Mouse (Mus musculus) urinary bladder, adult 18-20 months (tissue): ENCODE measurements around the gene Evpl.
A peak's percentile ranks its signal among the peaks of the same experiment; 100 is the strongest.

ENCODE experiments used
- DNase-seq, 2 experiments: peaks; one replicate each; pipeline ENCODE4 v3.0.0; 2022; ENCODE audit warnings: low spot score in 2 of 2, mixed read lengths in 2 of 2

The Evpl gene

DNA sequence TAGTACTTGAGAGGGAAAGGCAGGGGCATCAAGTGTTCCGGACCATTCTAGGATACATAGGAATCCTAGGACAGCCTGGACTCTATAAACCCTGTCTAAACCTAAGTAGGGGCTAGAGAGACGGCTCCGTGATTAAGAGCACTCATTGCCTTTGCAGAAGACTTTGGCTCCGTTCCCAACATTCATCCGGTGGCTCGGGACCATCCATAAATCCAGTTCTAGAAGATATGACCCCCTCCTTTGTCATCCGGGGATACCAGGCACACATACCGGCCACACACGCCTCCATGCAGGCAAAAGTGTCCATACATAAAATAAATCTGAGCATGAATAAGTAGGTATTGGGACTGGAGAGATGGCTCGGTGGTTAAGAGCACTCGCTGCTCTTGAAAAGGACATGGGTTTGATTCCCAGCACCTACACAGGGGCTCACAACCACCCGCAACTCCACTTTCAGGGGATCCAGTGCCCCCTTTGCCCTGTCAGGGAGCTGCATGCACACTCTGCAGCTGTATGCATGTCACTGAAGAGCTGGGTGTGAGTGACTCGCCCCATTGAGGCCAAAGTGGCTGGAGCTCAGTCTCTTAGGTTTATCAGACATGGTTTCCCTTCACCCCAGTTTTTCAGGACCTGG is 23.9 kb downstream of the Evpl start:
- no peak for DNase-seq

DNA sequence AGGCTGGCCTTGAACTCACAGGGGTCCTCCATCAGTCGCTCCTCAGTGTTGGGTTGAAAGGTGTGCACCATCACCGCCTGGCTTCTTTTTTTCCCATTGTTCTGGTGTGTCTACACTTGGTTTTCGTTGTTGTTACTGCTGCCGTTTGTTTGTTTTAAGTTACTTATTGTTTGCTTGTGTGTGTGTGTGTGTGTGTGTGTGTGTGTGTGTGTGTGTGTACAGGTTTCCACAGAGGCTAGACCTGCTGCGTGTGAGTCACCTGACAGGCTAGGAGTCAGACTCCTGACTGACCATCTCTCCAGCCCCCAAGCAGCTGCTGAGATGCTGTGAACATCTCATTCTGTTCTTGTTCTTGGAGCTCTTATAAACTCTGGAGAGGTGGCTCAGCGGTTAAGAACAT is 25.0 kb downstream of the Evpl start:
- no peak for DNase-seq

DNA sequence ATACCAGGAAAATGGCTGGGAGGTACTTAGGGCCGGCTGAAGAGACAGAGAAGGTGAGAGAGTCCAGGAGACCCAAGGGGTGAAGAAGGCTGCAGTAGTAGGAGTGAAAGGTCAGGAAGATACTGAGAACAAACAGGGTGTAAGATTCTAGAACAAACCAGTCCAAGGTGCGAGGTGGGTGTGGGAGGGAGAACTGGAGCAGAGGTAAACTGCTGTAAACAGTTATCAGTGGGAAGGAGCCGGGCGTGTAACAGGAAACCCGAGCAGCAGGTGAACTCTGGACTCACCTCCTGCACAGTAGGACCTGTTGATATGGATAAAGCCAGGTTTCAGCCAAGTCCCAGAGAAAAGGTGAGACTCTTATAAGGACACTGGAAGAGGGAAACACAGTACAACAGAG is 27.2 kb downstream of the Evpl start:
- DNase-seq = no peak

DNA sequence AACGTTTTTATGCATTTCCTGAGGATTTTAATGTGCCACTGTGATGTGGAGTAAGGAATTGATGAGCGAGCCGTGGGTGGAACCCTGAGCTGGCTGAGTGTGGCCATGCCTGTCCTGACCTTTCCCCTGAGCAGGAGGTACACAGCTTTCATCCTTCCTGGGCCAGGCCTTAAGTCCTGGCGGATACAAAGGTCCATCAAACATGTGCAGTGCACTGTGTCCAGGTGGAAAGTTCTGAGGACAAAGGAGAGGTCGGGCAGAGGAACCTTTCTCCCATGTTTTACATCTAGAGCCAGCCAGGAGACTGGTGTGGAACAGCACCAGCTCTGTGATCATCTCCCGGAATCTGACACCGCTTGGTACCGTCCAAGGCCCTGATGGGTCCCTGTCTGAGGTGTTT is 28.6 kb downstream of the Evpl start:
- DNase-seq = no peak

DNA sequence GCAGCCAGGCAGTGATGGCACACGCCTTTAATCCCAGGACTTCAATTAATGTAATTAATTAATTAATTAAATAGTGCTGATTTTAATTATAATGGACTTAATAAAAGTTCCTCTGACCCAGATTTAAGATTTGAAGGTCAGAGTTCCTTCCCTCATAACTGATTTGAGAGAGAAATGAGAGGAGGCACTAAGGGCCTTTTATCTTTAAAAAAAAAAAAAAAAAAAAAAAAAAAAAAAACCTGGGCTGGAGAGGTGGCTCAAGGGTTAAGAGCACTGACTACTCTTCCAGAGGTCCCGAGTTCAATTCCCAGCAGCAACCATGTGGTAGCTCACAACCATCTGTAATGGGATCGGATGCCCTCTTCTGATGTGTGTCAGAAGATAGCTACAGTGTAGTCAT is 29.2 kb downstream of the Evpl start:
- DNase-seq = no peak

DNA sequence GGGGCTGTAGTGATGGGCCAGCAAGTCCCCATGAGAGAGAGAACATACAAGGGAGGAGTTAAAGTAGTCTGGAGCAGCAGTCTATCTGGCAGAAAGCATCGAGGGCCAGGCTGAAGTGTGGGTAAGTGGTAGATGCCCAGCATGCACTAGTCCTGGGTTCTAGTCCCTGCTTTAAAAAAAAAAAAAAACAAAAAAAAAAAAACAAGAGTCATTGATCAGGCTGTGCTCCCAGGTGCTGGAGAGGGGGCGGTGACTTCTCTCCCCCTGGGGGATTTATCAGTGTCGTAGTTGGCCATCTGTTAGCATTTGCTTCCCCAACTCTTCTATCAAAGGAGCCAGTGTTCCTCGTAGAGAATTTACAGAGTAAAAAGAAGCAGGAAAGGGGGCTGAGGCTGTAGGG is 31.2 kb downstream of the Evpl start:
- DNase-seq = no peak

DNA sequence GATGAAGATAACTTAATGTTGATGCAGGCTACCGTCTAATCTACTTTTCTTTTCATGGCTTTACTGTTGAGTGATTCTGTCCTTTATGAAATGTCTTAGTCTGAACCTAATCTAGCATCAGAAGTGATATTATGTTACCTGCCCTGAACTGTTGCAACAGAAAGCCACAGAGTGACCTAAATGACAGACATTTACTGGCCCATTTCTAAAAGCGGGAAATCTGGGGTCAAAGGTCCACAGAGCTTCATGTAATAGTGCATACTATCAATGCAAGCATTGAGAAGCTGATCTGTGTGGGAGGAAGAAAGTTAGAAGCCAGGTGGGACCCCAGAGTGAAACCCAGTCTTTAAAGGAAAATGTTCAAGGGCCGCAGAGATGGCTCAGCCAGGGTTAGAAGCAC is 34.7 kb downstream of the Evpl start:
- DNase-seq = no peak

DNA sequence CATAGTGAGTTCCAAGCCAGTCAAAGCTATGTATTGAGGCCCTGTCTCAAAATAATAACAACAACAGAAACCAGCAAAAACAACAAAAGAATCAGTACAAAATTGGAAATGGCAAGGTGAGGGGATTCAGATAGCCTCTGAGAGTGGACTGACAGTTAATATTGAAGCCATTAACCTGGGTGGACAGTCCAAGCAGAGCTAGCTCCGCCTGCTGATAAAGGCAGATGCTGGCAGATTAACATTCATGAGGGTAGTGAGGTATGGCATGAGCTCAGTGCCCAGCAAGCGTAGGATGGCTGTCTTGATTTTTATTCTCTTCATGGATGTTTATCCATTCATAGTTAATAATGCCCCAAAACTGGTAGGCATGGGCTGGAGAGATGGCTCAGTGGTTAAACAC is 36.7 kb downstream of the Evpl start:
- DNase-seq = no peak

DNA sequence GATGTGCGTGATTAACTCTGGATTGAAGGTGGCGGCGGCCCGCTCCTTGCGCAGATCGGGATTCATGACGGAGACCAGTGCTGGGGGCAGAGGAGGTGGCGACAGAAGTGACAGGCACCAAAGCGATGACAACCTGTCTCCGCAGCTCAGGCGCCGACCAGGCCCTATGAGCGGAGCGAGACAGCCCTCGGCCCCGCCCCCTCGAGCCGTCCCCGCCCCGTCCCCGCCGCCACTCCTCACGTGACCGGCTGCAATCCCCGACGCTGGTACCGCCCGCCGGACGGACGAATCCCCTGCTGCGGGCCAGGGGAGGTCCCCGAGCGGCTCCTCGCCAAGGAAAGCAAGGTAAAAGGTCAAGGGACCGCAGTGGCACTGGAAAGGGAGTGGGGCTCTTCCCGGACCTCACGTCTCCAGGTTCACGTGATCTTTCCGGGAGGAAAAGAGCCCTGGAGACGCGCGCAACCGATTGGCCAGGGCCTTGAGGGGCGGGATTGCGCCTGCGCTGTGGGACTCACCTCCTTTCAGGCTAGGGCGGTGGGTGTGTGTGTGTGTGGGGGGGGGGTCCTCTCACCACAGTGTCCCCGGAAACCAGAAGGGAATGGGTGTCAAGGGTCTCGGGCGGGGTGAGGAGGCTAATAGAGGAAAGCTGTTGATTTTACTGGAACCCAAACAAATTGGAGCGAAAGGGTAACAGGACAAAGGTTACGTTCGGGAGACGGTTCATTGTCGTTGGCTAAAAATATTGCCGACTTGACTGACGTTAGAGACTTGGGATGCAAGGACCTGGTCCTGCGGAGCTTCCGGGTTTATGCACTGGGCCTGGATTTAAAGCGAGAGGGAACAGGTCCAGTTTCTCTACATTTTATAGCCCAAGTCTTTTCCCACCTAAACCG is 39.0 kb downstream of the Evpl start, which contains the start of the genes Ten1 and Acox1:
TSS of gene Ten1 (plus strand) at position 217 of the 893 bp plus-strand sequence.
TSS of gene Acox1 (minus strand) at position 407 of the 893 bp plus-strand sequence.
- peak; percentile 95 to 96 for DNase-seq

DNA sequence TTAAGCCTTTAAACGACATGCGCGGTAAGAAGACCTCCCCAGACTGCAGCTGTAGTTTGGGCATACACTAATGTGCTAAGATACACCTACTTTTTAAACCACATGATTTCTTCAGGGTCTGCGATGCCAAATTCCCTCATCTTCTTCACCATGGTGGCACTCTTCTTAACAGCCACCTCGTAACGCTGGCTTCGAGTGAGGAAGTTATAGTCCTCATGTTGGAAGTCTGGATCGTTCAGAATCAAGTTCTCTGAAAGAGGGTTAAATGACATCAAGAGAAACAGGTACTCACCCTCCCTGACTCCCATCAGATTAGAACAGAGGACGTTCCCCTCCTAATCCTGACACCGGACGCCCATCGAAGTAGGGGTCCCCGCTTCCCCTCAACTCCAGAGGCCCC is 39.7 kb downstream of the Evpl start:
- DNase-seq = no peak

DNA sequence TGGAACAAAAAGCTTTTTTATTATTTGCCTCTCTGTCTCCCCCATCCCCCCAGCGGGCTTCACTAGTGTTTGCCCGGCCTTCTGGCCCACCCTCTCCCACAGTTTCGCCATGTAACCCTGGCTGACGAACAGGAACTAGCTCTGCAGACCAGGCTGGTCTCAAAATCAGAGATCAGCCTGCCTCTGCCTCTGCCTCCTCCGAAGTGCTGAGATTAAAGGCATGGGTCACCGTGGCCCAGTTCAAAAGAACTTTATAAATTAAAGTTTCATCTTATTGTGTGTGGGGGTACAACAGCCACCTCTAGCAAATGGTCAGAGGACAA is 40.3 kb downstream of the Evpl start:
- DNase-seq = no peak

DNA sequence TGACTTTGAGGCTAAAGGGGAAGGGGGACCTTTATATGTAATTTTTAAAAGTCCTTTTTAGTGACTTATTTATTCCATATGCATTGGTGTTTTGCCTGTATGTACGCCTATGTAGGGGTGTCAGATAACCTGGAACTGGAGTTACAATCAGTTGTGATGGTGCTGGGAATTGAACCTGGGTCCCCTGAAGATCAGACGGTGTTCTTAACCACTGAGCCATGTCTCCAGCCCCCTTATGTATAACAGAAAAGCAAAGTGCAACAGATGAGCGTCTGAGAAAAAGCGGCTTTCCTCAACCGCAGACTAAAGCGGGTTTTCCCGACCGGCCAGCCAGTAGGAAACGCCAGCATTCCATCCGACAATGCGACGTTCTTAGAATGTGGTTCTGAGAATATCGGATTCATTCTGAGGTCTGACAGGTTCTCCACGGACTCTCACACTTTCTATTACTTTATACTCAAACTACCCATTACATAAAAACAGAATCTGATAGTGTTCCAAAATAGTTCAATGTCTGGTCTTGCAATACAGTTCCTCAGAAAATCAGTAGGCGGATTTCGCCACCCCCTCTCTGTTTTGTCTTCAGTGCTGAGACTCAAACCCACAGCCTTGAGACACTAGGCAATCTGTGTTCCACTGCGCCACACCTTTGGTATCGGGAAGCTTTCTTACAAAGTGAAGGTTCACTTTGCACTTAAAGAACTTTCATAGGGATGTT is 40.9 kb downstream of the Evpl start:
- DNase-seq = no peak

DNA sequence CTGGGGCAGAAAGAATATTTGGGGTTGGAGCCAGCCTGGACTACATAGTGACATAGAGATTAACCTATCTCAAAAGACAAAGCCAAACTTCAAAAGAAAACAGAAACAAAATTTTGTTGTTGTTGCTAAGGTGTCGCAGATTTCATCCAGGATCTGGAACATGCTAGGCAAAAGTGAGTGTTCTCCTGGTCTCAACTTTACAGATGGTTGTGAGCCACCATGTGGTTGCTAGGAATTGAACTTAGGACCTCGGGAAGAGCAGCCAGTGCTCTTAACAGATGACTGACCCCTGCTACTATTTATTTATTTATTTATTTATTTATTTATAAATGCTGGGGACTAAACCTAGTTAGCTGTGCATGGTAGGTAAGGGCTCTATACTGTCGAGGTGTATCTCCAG is 41.5 kb downstream of the Evpl start:
- DNase-seq = no peak

DNA sequence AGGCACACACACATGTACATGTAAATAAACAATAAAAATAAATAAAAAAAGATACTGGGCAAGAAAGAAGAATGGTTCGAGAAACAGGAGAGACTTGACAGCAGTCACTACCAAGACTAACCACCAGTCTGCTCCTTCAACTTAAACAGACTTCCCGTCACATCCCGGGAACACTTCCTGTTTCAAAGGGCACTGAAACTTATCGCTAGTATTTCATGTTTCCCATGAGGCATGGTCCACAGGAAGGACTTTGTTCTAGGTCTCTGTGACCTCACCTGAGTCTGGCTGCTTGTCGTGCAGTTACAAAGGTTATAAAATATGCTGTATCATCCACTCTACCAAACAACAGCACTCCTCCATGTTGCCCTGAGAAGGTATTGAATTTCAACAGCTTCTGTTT is 42.6 kb downstream of the Evpl start:
- DNase-seq = no peak

DNA sequence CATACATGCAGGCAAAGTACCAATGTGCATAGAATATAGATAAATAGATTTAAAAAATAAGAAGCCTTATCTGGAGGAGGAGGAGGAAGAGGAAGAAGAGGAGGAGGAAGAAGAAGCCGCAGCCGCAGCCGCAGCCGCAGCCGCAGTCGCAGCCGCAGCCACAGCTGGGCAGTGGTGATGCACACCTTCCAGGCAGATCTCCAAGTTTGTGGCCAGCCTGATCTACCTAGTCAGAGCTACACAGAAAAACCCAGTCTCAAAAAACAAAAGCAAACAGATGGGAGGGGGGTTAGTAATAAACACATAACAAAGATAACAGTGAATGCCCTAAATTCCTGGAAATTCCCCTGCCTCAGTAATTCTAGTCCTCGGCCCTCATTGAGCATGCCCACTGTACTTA is 43.3 kb downstream of the Evpl start:
- no peak for DNase-seq

DNA sequence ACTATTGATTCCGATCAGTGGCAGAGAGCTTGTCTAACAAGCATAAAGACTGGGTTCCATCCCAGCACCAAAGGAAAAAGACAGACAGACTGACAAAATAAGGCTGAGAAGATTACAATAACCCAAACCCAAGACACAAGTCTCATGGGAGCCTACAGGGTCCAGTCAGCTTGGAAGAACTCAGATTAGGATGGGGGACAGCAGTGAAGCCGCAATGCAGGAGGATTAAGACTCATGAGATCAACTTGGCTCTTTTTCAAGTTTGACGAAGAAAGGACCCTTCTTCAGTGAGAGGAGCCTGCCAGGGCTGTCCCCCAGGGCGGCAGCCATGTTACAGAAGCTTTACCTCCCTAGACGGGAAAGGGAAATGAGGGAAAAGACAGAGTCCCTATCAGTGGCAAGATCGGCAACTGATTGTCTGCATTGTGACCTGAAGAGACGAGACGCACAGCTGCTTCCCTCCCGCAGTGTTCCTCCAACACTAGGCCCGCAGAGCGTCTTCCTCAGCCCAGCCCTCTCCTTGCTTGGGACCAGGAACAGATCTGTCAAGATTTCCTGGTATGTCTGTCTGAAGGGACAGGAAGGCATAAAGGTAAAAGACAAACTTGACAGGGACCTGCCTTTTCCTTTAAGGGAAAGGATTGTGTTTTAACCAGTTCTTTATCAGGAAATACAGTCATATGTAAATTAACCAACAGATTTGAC is 50.5 kb downstream of the Evpl start:
- DNase-seq = no peak

DNA sequence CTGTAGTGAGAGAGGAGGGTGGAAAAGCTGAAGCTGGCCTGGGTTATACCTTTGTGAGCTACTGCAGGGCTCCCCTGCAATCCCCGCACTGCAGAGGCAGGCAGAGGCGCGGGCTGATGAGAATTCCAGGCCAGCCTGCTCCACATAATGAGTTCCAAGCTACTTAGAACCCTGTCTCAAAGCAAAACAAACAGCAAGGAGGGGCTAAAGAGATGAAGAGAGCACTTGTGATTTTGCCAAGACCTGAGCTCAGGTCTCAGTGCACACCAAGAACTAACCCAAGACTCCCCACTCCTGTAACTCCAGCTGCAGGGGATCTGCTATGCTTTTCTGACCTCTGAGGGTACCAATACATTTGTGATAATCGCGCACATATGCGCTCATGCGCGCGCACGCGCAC is 51.5 kb downstream of the Evpl start:
- DNase-seq = no peak

DNA sequence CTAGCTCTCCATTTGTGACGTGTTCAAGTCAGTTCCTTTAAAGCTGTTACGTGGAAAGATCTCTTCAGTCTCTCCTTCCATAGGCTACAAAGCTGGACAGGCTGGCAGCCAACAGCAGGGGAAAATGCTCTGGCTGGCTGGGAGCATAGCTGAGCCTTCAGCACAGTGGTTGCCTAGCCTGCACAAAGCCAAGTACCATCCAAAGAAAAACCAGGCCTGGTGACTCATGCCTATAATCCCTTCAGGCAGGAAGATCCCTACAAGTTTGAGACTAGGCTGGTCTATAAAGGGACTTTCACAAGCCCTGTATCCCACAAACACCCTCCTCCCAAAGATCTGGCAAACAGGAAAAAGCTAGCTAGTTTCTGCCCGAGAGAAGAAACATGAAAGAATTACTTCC is 52.0 kb downstream of the Evpl start:
- no peak for DNase-seq

DNA sequence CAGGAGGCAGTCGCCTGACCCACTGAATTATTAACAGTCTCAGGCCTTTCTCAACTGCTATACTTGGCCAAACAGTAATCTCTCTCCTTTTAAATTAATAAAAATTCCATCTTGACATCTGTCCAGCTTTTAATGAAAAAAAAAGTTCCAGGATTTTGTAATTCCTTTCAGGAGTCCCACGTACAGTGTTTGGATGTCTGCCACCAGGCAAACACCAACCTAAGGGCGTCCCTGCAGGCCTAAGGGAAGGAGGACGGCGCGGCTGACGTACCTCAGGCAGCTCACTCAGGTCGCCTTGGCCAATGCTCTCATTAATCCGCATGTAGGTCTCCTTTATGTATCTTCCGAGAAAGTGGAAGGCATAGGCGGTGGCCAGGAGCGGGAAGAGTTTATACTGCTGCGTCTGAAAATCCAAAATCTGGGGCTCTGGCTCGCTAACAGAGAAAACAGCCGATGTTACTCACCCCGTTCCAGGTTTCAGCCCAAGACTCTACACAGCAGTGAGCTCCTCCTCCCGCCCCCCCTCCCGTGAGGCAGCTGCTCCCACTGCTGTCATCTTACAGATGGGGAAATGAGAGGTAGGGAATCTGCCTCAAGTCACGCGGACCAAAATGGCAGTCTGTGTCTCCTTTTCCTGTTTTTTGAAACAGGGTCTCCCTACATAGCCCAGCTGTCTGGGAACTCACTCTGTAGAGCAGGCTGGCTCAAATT is 59.3 kb downstream of the Evpl start:
- no peak for DNase-seq

DNA sequence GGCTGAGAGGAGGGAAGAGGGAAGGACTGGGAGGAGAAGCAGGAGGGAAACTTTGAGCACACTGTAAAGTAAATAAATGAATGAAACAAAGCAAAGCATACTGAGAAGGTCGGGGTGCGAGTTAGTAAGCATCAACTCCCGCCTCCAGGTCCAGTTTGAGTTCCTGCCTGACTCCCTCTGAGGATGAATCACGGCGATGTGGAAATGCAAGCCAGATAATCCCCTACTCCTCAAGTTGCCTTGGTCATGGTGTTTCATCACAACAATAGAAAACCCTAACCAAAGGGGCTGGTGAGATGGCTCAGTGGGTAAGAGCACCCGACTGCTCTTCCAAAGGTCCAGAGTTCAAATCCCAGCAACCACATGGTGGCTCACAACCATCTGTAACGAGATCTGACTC is 61.9 kb downstream of the Evpl start:
- DNase-seq = no peak

DNA sequence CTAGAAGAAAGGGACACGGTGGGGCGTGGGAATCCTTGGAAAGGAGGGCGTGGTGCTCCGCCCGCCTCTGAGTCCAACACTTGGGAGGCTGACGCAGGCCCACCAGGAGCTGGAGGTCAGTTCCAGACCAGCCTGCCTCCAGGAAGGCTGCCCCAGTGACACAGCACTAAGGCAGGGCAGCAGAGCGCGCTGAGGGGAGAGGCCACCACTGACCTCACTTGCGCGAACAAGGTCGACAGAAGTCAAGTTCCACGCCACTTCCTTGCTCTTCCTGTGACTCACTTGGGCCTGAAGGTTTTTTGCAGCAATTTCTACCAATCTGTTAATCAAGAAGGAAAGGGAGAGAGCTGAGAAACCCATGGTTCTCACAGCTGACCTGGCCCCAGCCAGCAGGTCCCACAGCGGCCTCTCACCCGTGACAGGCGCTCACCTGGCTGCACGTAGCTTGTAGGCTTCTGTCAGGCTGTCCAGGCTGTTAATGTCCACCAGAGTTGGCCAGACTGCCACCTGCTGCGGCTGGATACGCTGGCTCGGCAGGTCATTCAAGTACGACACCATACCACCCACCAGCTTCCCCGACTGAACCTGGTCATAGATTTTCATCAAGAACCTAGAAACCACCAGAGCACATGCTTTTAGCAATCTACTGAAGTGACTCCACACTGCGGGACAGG is 63.0 kb downstream of the Evpl start:
- no peak for DNase-seq
